Mouse (Mus musculus): ENCODE measurements around the gene Clgn. TPM values are rescaled to one million over a fixed set of nuclear protein-coding genes. Genes with fewer than 3 reads are reported as not detected.

Gene Clgn
- polyA plus RNA-seq (2011; ENCODE audit: insufficient read depth, insufficient read length, low replicate concordance, missing spikeins) = 1.1 and 2.6 TPM in 2 replicates

DNA sequence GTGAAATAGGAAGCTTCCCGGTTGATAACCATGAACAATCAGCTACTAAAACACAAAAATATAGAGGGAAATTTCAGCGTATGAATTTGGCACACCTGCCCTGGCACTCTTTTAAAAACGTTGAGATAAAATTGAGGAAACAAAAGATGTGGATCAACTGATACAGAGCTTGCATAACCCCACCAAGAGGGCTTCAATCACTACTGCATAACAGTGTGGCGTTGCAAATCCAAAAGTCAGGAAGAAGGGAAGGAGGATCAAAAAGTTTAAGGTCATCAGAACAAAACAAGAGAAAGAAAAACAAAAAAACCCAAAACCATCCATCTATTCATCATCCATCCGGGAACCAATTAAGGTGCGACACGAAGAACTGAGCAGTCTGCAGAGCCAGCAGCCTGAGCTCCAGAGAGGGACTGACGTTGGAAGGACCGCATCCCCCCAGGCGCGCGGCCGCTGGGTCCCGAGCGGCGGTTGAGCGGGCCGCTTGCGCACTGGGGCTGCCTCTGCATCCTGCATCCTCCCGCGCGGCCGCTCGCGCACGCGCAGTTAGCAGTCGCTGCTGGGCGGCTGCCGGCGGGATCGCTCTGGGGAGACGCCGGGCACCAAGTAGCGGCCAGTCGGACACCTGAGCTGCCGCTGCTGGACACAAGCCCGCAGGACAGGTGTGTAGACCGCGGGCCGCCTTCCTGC lies at the start of gene Clgn:
Clgn (plus strand) TSS at position 552 of the 690 bp plus-strand sequence.
- 4% methylated on average over 41 of the region's 41 CpGs for WGBS
- peak within 1 kb of the TSS; percentile 25 for H3K4me3 ChIP-seq (replicated peaks; ENCODE audit: control insufficient read depth, low read depth, low read length)

DNA sequence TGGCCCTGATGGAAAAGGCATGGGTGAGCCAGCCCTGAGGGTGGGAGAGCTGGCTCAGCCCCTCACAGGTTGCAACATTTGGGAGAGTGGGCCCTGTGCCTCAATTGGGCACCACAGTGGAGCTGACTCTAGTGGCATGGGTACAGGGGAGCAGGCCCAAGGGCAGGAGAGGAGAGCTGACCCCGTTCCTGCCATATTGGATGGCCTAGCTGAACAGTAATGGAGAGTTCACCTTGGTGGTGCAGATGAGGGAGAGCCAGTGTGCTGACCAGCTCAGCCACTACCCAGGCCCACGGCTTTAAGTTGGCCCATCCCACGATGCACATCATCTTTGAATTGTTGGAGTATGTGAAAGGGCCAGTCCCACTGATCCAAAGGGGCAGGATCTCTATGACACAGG lies 47.6 kb upstream of the Clgn start:
- whole genome bisulfite sequencing = 80% methylated on average over 3 of the region's 3 CpGs
- no peak for TF ChIP-seq CTCF (IDR thresholded peaks at IDR 0.05; ENCODE audit: control insufficient read depth, insufficient read depth, low read length)
- TF ChIP-seq POLR2A (IDR thresholded peaks at IDR 0.05; ENCODE audit: borderline replicate concordance, control insufficient read depth, low read depth, low read length) = no peak
- Histone ChIP-seq H3K4me1 (ENCODE audit: control insufficient read depth, insufficient read depth, low read length) (no peaks in the 10 kb centered on the region), H3K4me3 (replicated peaks; ENCODE audit: control insufficient read depth, low read depth, low read length) (no peak overlapping the region), H3K27ac (ENCODE audit: control insufficient read depth, insufficient read depth, low read depth, low read length, poor library complexity) (no peak overlapping the region)

More for the DNA sequence above, at the start of gene Clgn:
- Histone ChIP-seq H3K27ac (ENCODE audit: control insufficient read depth, insufficient read depth, low read depth, low read length, poor library complexity) (no peak within 1 kb of the TSS), H3K4me1 (ENCODE audit: control insufficient read depth, insufficient read depth, low read length) (no peaks in the 10 kb centered on the region)
- no peak for TF ChIP-seq CTCF (IDR thresholded peaks at IDR 0.05; ENCODE audit: control insufficient read depth, insufficient read depth, low read length)
- no peak for TF ChIP-seq POLR2A (IDR thresholded peaks at IDR 0.05; ENCODE audit: borderline replicate concordance, control insufficient read depth, low read depth, low read length)

DNA sequence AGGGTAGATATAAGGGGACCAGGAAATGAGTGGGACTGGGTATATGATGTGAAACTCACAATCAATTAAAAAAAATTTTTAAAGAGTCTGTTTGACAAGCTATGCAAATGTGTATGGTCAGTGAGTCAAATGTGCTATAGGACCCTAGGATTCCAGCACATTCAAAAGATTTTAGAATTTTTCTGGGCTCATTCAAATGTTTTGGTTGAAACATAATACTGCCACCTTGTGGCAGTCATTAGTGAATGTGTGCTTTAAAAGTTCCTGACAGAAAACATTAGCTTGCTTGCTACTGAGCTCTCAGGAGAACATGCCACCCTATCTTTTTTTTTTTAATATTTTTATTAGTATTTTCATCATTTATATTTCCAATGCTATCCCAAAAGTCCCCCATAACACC lies 47.0 kb upstream of the Clgn start:
- H3K27ac ChIP-seq (ENCODE audit: control insufficient read depth, insufficient read depth, low read depth, low read length, poor library complexity) = no peak overlapping the region
- H3K4me3 ChIP-seq (replicated peaks; ENCODE audit: control insufficient read depth, low read depth, low read length) = no peak overlapping the region
- TF ChIP-seq POLR2A (IDR thresholded peaks at IDR 0.05; ENCODE audit: borderline replicate concordance, control insufficient read depth, low read depth, low read length) = no peak
- TF ChIP-seq CTCF (IDR thresholded peaks at IDR 0.05; ENCODE audit: control insufficient read depth, insufficient read depth, low read length) = no peak
- H3K4me1 ChIP-seq (ENCODE audit: control insufficient read depth, insufficient read depth, low read length) = no peaks in the 10 kb centered on the region

DNA sequence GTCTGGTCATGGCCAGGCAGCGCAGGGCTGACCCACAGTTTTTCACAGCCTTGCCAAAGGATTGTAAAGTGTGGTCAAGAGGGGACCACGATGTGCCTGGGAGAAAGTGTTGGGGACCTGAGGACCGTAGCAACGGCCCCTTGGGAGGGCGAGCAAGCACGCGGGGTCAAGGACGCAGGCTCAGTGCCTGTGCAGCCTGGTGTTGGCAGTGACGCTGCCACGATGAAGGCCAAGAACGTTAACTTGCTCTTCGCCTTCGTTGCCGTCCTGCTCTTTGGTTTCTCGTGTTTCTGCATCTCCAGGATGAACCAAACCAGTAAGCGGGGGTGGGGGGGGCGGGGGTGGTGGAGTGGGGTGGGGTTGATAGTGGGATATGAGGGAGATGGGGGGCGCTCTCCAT lies 41.4 kb upstream of the Clgn start, which contains the start of gene Mgat4d:
Mgat4d (plus strand) TSS at position 209 of the 400 bp plus-strand sequence.
- H3K4me1 ChIP-seq (ENCODE audit: control insufficient read depth, insufficient read depth, low read length) = no peaks in the 10 kb centered on the region
- 72% methylated on average over 18 of the region's 18 CpGs for WGBS
- H3K27ac ChIP-seq (ENCODE audit: control insufficient read depth, insufficient read depth, low read depth, low read length, poor library complexity) = no peak within 1 kb of the TSS
- H3K4me3 ChIP-seq (replicated peaks; ENCODE audit: control insufficient read depth, low read depth, low read length) = no peak within 1 kb of the TSS
- no peak for TF ChIP-seq POLR2A (IDR thresholded peaks at IDR 0.05; ENCODE audit: borderline replicate concordance, control insufficient read depth, low read depth, low read length)
- no peak for TF ChIP-seq CTCF (IDR thresholded peaks at IDR 0.05; ENCODE audit: control insufficient read depth, insufficient read depth, low read length)

DNA sequence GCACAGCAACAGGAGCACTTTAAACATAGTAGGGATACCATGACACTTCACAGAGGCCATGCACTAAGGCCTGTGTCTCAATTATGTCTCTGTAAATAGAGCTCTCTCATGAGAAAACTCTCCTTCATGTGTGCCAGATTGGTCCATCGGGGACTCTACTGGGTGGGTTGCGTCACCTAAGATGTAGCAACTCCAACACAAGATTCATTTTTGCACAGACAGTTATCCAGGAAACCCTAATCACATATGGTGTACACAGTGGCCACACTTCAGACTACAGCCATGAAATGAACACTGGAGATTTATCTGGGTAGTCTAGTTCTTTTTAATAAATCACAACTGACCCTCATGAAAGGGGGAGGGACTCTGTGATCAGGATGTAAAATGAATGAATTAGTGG lies 38.4 kb upstream of the Clgn start:
- Histone ChIP-seq H3K27ac (ENCODE audit: control insufficient read depth, insufficient read depth, low read depth, low read length, poor library complexity) (no peak overlapping the region), H3K4me3 (replicated peaks; ENCODE audit: control insufficient read depth, low read depth, low read length) (no peak overlapping the region), H3K4me1 (ENCODE audit: control insufficient read depth, insufficient read depth, low read length) (no peaks in the 10 kb centered on the region)
- WGBS = 55% methylated on average over 2 of the region's 2 CpGs
- no peak for TF ChIP-seq POLR2A (IDR thresholded peaks at IDR 0.05; ENCODE audit: borderline replicate concordance, control insufficient read depth, low read depth, low read length)
- no peak for TF ChIP-seq CTCF (IDR thresholded peaks at IDR 0.05; ENCODE audit: control insufficient read depth, insufficient read depth, low read length)

DNA sequence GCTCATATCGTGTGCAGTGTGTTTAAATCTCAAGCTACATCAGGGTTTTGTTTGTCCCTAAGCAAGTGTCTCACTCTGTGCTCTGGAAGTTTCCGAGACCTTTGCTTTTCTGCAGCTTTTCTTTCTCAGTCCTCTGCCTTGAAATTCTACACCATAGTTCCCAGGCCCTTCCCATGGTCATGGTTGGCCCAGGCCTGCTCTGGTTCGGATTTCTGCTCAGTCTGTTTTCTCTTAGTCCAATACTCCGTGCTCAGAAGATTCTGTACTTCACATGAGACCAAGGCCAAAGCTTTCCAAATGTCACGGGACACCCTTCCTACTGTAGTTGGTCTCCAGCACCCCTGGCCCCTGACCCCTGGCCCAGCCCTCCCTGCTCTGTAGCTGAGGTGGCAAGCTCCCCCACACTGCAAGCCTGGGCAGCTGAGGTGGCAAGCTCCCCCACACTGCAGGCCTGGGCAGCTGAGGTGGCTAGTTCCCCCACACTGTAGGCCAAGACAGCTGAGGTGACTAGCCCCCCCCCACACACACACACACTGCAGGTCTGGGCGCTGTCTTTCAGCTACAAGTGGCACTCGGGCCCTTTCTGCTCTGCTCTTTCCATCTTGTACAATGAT lies 26.4 kb upstream of the Clgn start:
- H3K4me1 ChIP-seq (ENCODE audit: control insufficient read depth, insufficient read depth, low read length) = no peaks in the 10 kb centered on the region

DNA sequence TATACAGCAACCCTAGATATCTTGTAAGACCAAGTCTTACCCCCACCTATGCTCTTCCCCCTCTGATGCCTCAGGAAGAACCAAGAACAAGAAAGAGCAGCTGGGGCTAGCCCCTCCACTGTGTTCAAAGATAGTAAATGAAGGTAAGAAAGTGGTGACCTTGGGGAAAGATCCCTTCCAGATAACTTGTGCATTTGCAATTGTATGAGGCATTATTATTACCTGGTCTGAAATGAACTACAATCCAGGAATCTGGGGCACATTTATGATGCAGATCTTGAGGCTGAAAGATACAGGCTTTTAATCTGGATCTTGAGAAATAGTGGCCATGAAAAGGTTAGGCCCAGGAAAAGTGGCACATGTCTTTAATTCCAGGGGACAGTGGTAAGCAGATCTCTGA lies 12.4 kb upstream of the Clgn start:
- TF ChIP-seq CTCF (IDR thresholded peaks at IDR 0.05; ENCODE audit: control insufficient read depth, insufficient read depth, low read length) (no peak), POLR2A (IDR thresholded peaks at IDR 0.05; ENCODE audit: borderline replicate concordance, control insufficient read depth, low read depth, low read length) (no peak)
- Histone ChIP-seq H3K27ac (ENCODE audit: control insufficient read depth, insufficient read depth, low read depth, low read length, poor library complexity) (no peak overlapping the region), H3K4me1 (ENCODE audit: control insufficient read depth, insufficient read depth, low read length) (no peaks in the 10 kb centered on the region), H3K4me3 (replicated peaks; ENCODE audit: control insufficient read depth, low read depth, low read length) (no peak overlapping the region)

More for the DNA sequence above, 26.4 kb upstream of the Clgn start:
- WGBS = 83% methylated on average over 7 of the region's 7 CpGs
- TF ChIP-seq CTCF (IDR thresholded peaks at IDR 0.05; ENCODE audit: control insufficient read depth, insufficient read depth, low read length) (no peak), POLR2A (IDR thresholded peaks at IDR 0.05; ENCODE audit: borderline replicate concordance, control insufficient read depth, low read depth, low read length) (no peak)
- no peak overlapping the region for H3K4me3 ChIP-seq (replicated peaks; ENCODE audit: control insufficient read depth, low read depth, low read length)
- no peak overlapping the region for H3K27ac ChIP-seq (ENCODE audit: control insufficient read depth, insufficient read depth, low read depth, low read length, poor library complexity)

DNA sequence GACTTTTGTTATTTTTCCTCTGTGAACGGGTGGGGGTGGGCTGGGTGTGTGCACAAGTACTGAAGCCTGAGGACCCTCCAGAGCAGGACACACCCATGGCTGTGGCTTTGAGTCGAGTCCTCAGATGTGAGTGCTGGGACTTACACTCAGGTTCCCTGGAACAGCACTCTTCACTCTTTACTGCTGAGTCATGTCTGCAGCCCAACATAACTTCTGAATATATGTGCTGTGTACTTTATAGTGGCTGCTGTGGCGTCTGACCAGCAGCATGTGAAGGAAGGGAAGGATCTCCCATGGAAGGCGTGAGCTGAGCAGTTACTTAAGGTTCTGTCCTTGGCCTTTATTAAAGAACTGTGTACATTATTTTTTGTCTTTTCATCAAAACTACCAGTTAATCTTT lies 9.5 kb upstream of the Clgn start:
- Histone ChIP-seq H3K27ac (ENCODE audit: control insufficient read depth, insufficient read depth, low read depth, low read length, poor library complexity) (no peak overlapping the region), H3K4me1 (ENCODE audit: control insufficient read depth, insufficient read depth, low read length) (no peaks in the 10 kb centered on the region), H3K4me3 (replicated peaks; ENCODE audit: control insufficient read depth, low read depth, low read length) (no peak overlapping the region)
- no peak for TF ChIP-seq POLR2A (IDR thresholded peaks at IDR 0.05; ENCODE audit: borderline replicate concordance, control insufficient read depth, low read depth, low read length)
- TF ChIP-seq CTCF (IDR thresholded peaks at IDR 0.05; ENCODE audit: control insufficient read depth, insufficient read depth, low read length) = no peak
- WGBS = 45% methylated on average over 4 of the region's 4 CpGs

Data from bone marrow, adult 2 months (tissue).